Mouse (Mus musculus): ENCODE results near the gene Ambn. TPM values are rescaled to one million over a fixed set of nuclear protein-coding genes. Genes with fewer than 3 reads are reported as not detected.
"Not testable (repeated sequence)": the region's sequence is repeated elsewhere in the genome, so short reads cannot be mapped to it uniquely, and the experiment has no call there.

Ambn gene
- total RNA-seq (2012; rRNA removed) (0.08 TPM in 1 of 2 replicates, not detected in the other), total RNA-seq (2014; rRNA removed) (0.20 TPM in 1 of 2 replicates, not detected in the other), polyA plus RNA-seq (2012; ENCODE audit: insufficient read length, low read depth) (not detected in 2 replicates)

DNA sequence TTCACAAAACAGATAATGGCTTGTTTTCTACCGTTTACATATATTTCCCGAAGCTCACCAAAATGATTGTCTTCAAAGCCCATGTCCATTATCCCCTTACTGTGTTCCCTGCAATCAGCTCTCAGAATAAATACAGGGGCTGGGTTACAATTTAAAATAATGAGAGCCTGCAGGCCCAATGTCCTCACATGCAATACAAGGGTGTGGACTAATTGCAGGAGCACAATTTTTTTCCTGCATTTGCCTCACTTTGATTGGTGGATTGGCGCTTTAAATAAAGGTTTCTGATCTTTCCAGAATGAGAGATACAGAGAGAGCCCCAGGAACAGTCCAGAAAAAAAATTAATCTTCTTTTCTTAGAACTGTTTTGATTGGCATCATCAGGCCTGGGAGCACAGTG, at the start of gene Ambn:
Gene Ambn, plus strand, starts transcription at position 301 of the 400 bp plus-strand sequence.
- dilution Hi-C loops (cut with MboI; ENCODE audit: extremely low pct_ligation_motif_present, extremely low pct_unique_long_range_greater_than_20kb, low sequenced_read_pairs), result no loop called here
- in situ Hi-C loops (cut with MboI; ENCODE audit: low pct_ligation_motif_present, low pct_unique_long_range_greater_than_20kb, low sequenced_read_pairs), result no loop called here
- peaks cover 2% of the 10 kb centered on the region for H3K9me3 ChIP-seq (replicated peaks; ENCODE audit: low read length)
- no peak for TF ChIP-seq MEF2A (IDR thresholded peaks at IDR 0.05; ENCODE audit: borderline replicate concordance, low read depth, low read length)
- TF ChIP-seq POLR2A (IDR thresholded peaks at IDR 0.05; ENCODE audit: low read depth, low read length), result no peak
- TF ChIP-seq ZMIZ1 (IDR thresholded peaks at IDR 0.05; ENCODE audit: low read depth, low read length), result no peak
- no peak for TF ChIP-seq UBTF (IDR thresholded peaks at IDR 0.05; ENCODE audit: low read depth, low read length)
- TF ChIP-seq HCFC1 (IDR thresholded peaks at IDR 0.05; ENCODE audit: low read depth, low read length), result no peak
- no peak for TF ChIP-seq NRF1 (IDR thresholded peaks at IDR 0.05; ENCODE audit: low read depth, low read length)
- TF ChIP-seq MXI1 (IDR thresholded peaks at IDR 0.05; ENCODE audit: low read depth, low read length), result no peak
- TF ChIP-seq TCF12 (IDR thresholded peaks at IDR 0.05; ENCODE audit: low read depth, low read length), result no peak
- no peak for TF ChIP-seq BHLHE40 (IDR thresholded peaks at IDR 0.05; ENCODE audit: low read depth, low read length)
- no peak for TF ChIP-seq EP300 (IDR thresholded peaks at IDR 0.05; ENCODE audit: low read length)
- TF ChIP-seq USF1 (IDR thresholded peaks at IDR 0.05; ENCODE audit: low read depth, low read length), result no peak
- no peak for TF ChIP-seq ELF1 (IDR thresholded peaks at IDR 0.05; ENCODE audit: low read depth, low read length)
- TF ChIP-seq JUN (IDR thresholded peaks at IDR 0.05; ENCODE audit: insufficient read depth, low read depth, low read length), result no peak
- TF ChIP-seq JUND (conservative IDR thresholded peaks at IDR 0.05; ENCODE audit: low read depth, low read length), result no peak
- TF ChIP-seq CTCF (conservative IDR thresholded peaks at IDR 0.05 in 1 of 2, IDR thresholded peaks at IDR 0.05 in 1 of 2; ENCODE audit: low read depth in 2 of 2, low read length in 2 of 2), result no peak
- no peak within 1 kb of the TSS for H3K9ac ChIP-seq (ENCODE audit: insufficient read depth, low read depth)
- no peak within 1 kb of the TSS for H3K4me3 ChIP-seq (replicated peaks in 1 of 3; ENCODE audit: low read depth in 2 of 3, low read length in 2 of 3, poor library complexity in 1 of 3)
- H3K36me3 ChIP-seq (replicated peaks in 1 of 2; ENCODE audit: control insufficient read depth in 1 of 2, insufficient read depth in 1 of 2, low read length in 1 of 2), result no peaks in the 10 kb centered on the region
- H3K4me1 ChIP-seq (ENCODE audit: control insufficient read depth in 1 of 2, insufficient read depth in 2 of 2), result no peaks in the 10 kb centered on the region
- no peak for DNase-seq (ENCODE audit: extremely low read depth)
- H3K27ac ChIP-seq (ENCODE audit: insufficient read depth, low read depth), result no peak within 1 kb of the TSS
- H3K79me2 ChIP-seq (replicated peaks; ENCODE audit: control insufficient read depth, extremely low read depth, insufficient read depth, poor library complexity, severe bottlenecking), result no peaks in the 10 kb centered on the region
- H3K27me3 ChIP-seq (replicated peaks), result no peaks in the 10 kb centered on the region
- H3K4me2 ChIP-seq (ENCODE audit: insufficient read depth, low read depth, poor library complexity, severe bottlenecking), result no peak within 1 kb of the TSS

- Histone ChIP-seq H3K4me1 (ENCODE audit: control insufficient read depth in 1 of 2, insufficient read depth in 2 of 2) (no peaks in the 10 kb centered on the region), H3K79me2 (replicated peaks; ENCODE audit: control insufficient read depth, extremely low read depth, insufficient read depth, poor library complexity, severe bottlenecking) (no peaks in the 10 kb centered on the region), H3K4me2 (ENCODE audit: insufficient read depth, low read depth, poor library complexity, severe bottlenecking) (no peak overlapping the region), H3K9me3 (replicated peaks; ENCODE audit: low read length) (no peaks in the 10 kb centered on the region), H3K36me3 (replicated peaks in 1 of 2; ENCODE audit: control insufficient read depth in 1 of 2, insufficient read depth in 1 of 2, low read length in 1 of 2) (no peaks in the 10 kb centered on the region), H3K27me3 (replicated peaks) (no peaks in the 10 kb centered on the region), H3K9ac (ENCODE audit: insufficient read depth, low read depth) (no peak overlapping the region), H3K27ac (ENCODE audit: insufficient read depth, low read depth) (no peak overlapping the region), H3K4me3 (replicated peaks in 1 of 3; ENCODE audit: low read depth in 2 of 3, low read length in 2 of 3, poor library complexity in 1 of 3) (no peak overlapping the region)
- DNase-seq (ENCODE audit: extremely low read depth), result no peak
- dilution Hi-C loops (cut with MboI; ENCODE audit: extremely low pct_ligation_motif_present, extremely low pct_unique_long_range_greater_than_20kb, low sequenced_read_pairs) (no loop called here), in situ Hi-C loops (cut with MboI; ENCODE audit: low pct_ligation_motif_present, low pct_unique_long_range_greater_than_20kb, low sequenced_read_pairs) (no loop called here)
- no peak for TF ChIP-seq IRF4 (IDR thresholded peaks at IDR 0.05; ENCODE audit: low read depth, low read length)
- TF ChIP-seq NELFE (IDR thresholded peaks at IDR 0.05; ENCODE audit: low read depth, low read length), result no peak
- no peak for TF ChIP-seq JUN (IDR thresholded peaks at IDR 0.05; ENCODE audit: insufficient read depth, low read depth, low read length)
- TF ChIP-seq CTCF (conservative IDR thresholded peaks at IDR 0.05 in 1 of 2, IDR thresholded peaks at IDR 0.05 in 1 of 2; ENCODE audit: low read depth in 2 of 2, low read length in 2 of 2), result no peak
- no peak for TF ChIP-seq KAT2A (IDR thresholded peaks at IDR 0.05; ENCODE audit: insufficient replicate concordance, low read length)
- TF ChIP-seq ELF1 (IDR thresholded peaks at IDR 0.05; ENCODE audit: low read depth, low read length), result no peak
- TF ChIP-seq TCF12 (IDR thresholded peaks at IDR 0.05; ENCODE audit: low read depth, low read length), result no peak
- TF ChIP-seq CHD1 (IDR thresholded peaks at IDR 0.05; ENCODE audit: low read depth, low read length), result no peak
- no peak for TF ChIP-seq MAFK (IDR thresholded peaks at IDR 0.05; ENCODE audit: insufficient replicate concordance, low read length)
- no peak for TF ChIP-seq MAZ (IDR thresholded peaks at IDR 0.05; ENCODE audit: low read depth, low read length)
- no peak for TF ChIP-seq TBP (conservative IDR thresholded peaks at IDR 0.05; ENCODE audit: low read depth, low read length)
- TF ChIP-seq MYC (IDR thresholded peaks at IDR 0.05; ENCODE audit: low read depth, low read length), result no peak
- no peak for TF ChIP-seq MXI1 (IDR thresholded peaks at IDR 0.05; ENCODE audit: low read depth, low read length)
- no peak for TF ChIP-seq HCFC1 (IDR thresholded peaks at IDR 0.05; ENCODE audit: low read depth, low read length)
Measured at GRCm38 (mm10) chr5:88420319-88421065, 35.3 kb upstream of the Ambn start.

- H3K9me3 ChIP-seq (replicated peaks; ENCODE audit: low read length); H3K4me1 ChIP-seq (ENCODE audit: control insufficient read depth in 1 of 2, insufficient read depth in 2 of 2); H3K27ac ChIP-seq (ENCODE audit: insufficient read depth, low read depth); H3K9ac ChIP-seq (ENCODE audit: insufficient read depth, low read depth); DNase-seq (ENCODE audit: extremely low read depth); dilution Hi-C loops (cut with MboI; ENCODE audit: extremely low pct_ligation_motif_present, extremely low pct_unique_long_range_greater_than_20kb, low sequenced_read_pairs); H3K79me2 ChIP-seq (replicated peaks; ENCODE audit: control insufficient read depth, extremely low read depth, insufficient read depth, poor library complexity, severe bottlenecking); H3K4me3 ChIP-seq (replicated peaks in 1 of 3; ENCODE audit: low read depth in 2 of 3, low read length in 2 of 3, poor library complexity in 1 of 3); in situ Hi-C loops (cut with MboI; ENCODE audit: low pct_ligation_motif_present, low pct_unique_long_range_greater_than_20kb, low sequenced_read_pairs); H3K4me2 ChIP-seq (ENCODE audit: insufficient read depth, low read depth, poor library complexity, severe bottlenecking); H3K36me3 ChIP-seq (replicated peaks in 1 of 2; ENCODE audit: control insufficient read depth in 1 of 2, insufficient read depth in 1 of 2, low read length in 1 of 2); H3K27me3 ChIP-seq (replicated peaks): not testable (repeated sequence)
Measured at GRCm38 (mm10) chr5:88424892-88425291, 30.9 kb upstream of the Ambn start.

Measured in CH12.LX (cell line).